Mouse (Mus musculus): ENCODE results near the gene Pltp. TPM values are rescaled to one million over a fixed set of nuclear protein-coding genes. Genes with fewer than 3 reads are reported as not detected.
"Not testable (repeated sequence)": the region's sequence is repeated elsewhere in the genome, so short reads cannot be mapped to it uniquely, and the experiment has no call there.

Gene Pltp
- polyA plus RNA-seq, 1 experiment from 2014 or later: 27.4 TPM

DNA sequence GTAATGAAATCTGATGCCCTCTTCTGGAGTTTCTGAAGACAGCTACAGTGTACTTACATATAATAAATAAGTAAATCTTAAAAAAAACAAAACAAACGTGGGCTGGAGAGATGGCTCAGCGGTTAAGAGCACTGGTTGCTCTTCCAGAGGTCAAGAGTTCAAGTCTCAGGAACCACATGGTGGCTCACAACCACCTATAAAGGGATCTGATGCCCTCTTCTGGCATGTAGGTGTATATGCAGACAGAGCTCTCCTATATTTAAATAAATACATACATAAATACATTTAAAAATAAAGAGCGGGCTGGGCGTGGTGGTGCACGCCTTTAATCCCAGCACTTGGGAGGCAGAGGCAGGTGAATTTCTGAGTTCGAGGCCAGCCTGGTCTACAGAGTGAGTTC, 59.0 kb downstream of the Pltp start:
- Histone ChIP-seq H3K36me3 (ENCODE audit: control insufficient read depth, insufficient read depth) (peaks cover 32% of the 10 kb centered on the region), H3K4me1 (ENCODE audit: control insufficient read depth, low read depth, low read length) (peaks cover 12% of the 10 kb centered on the region)
- not testable (repeated sequence) for H3K27ac ChIP-seq (ENCODE audit: low read length); H3K9me3 ChIP-seq (replicated peaks; ENCODE audit: control insufficient read depth, low read length); H3K4me3 ChIP-seq (ENCODE audit: low read depth, low read length); H3K27me3 ChIP-seq (ENCODE audit: control insufficient read depth, insufficient read depth, low read depth, low read length); H3K4me2 ChIP-seq (ENCODE audit: low read depth, low read length); H3K9ac ChIP-seq (ENCODE audit: low read depth, low read length); ATAC-seq (ENCODE audit: low read depth)
- 56% methylated on average over 6 of the region's 6 CpGs for WGBS (ENCODE audit: insufficient replicate concordance)

GRCm38 (mm10) chr2:164795868-164796267, 61.6 kb downstream of the Pltp start:
- no peaks in the 10 kb centered on the region for H3K9me3 ChIP-seq (replicated peaks; ENCODE audit: control insufficient read depth, low read length)
- peaks cover 37% of the 10 kb centered on the region for H3K36me3 ChIP-seq (ENCODE audit: control insufficient read depth, insufficient read depth)
- no peak overlapping the region for H3K27ac ChIP-seq (ENCODE audit: low read length)
- no peak overlapping the region for H3K9ac ChIP-seq (ENCODE audit: low read depth, low read length)
- WGBS (ENCODE audit: insufficient replicate concordance): 73% methylated on average over 4 of the region's 4 CpGs
- peaks cover 2% of the 10 kb centered on the region for H3K4me1 ChIP-seq (ENCODE audit: control insufficient read depth, low read depth, low read length)
- no peak for ATAC-seq (ENCODE audit: low read depth)
- H3K27me3 ChIP-seq (ENCODE audit: control insufficient read depth, insufficient read depth, low read depth, low read length): no peaks in the 10 kb centered on the region
- H3K4me2 ChIP-seq (ENCODE audit: low read depth, low read length): no peak overlapping the region
- H3K4me3 ChIP-seq (ENCODE audit: low read depth, low read length): no peak overlapping the region

DNA sequence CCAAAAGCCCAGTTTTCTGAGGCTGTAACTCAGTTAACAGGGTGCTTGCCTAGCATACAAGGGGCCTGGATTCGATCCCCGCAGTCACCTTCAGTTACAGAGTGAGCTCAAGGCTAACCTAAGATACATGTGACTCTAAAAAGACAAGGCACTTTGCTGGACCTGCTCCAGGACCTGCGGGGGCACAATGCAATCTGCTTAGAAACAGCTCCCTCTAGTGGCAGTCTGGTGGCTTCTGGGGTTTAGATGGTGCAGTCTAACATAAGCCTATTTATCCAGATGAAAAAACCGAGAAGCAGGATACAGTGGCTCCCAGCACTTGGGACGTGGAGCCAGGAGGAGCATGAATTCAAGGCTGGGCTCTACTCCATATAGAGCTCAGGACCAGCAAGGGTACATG, 63.2 kb downstream of the Pltp start:
- 26% methylated on average over 5 of the region's 5 CpGs for WGBS (ENCODE audit: insufficient replicate concordance)
- Histone ChIP-seq H3K9ac (ENCODE audit: low read depth, low read length) (no peak overlapping the region), H3K9me3 (replicated peaks; ENCODE audit: control insufficient read depth, low read length) (no peaks in the 10 kb centered on the region), H3K4me2 (ENCODE audit: low read depth, low read length) (no peak overlapping the region), H3K36me3 (ENCODE audit: control insufficient read depth, insufficient read depth) (peaks cover 38% of the 10 kb centered on the region), H3K4me1 (ENCODE audit: control insufficient read depth, low read depth, low read length) (peaks cover 5% of the 10 kb centered on the region), H3K27me3 (ENCODE audit: control insufficient read depth, insufficient read depth, low read depth, low read length) (no peaks in the 10 kb centered on the region), H3K4me3 (ENCODE audit: low read depth, low read length) (no peak overlapping the region), H3K27ac (ENCODE audit: low read length) (no peak overlapping the region)
- peak; percentile 74 for ATAC-seq (ENCODE audit: low read depth)

DNA sequence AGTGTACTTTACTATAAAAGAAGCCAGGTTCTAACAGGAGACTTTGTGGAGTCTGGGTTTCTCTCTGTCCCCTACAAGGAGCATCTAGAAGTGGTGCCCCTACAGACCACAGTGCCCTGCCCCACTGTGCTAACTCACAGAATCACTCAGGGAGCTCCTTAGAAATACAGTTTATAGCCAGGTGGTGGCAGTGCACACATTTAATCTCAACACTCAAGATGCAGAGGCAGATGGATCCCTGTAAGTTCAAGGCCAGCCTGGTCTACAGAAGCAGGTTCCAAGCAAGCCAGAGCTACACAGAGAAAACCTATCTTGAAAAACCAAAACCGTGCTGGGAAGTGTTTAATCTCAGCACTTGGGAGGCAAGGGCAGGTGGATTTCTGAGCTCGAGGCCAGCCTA, 63.7 kb downstream of the Pltp start:
- Histone ChIP-seq H3K4me2 (ENCODE audit: low read depth, low read length) (no peak overlapping the region), H3K27ac (ENCODE audit: low read length) (no peak overlapping the region), H3K4me1 (ENCODE audit: control insufficient read depth, low read depth, low read length) (peaks cover 8% of the 10 kb centered on the region), H3K4me3 (ENCODE audit: low read depth, low read length) (no peak overlapping the region), H3K9ac (ENCODE audit: low read depth, low read length) (no peak overlapping the region), H3K9me3 (replicated peaks; ENCODE audit: control insufficient read depth, low read length) (no peaks in the 10 kb centered on the region), H3K27me3 (ENCODE audit: control insufficient read depth, insufficient read depth, low read depth, low read length) (no peaks in the 10 kb centered on the region), H3K36me3 (ENCODE audit: control insufficient read depth, insufficient read depth) (peaks cover 34% of the 10 kb centered on the region)
- whole genome bisulfite sequencing (ENCODE audit: insufficient replicate concordance): 78% methylated on average over 2 of the region's 2 CpGs
- ATAC-seq (ENCODE audit: low read depth): no peak

DNA sequence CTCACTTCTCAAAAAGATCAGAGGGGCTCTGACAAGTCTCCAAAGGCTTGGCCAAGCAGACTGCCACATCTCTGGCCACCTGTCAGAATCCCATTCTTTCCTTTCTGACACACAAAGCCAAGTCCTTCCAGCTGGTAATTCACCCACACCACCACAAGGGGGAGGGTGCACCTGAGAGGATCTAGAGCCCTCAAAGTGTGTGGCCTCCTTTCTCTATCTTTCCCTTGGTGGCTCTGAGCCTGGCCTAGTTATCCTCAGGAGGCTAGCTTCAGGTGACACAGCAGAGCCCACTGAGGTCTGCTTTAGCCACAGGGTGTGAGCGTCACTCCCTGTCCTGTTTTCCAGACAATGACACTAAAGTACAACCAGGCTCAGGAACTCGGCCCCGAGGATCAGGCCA, 64.3 kb downstream of the Pltp start:
- Histone ChIP-seq H3K36me3 (ENCODE audit: control insufficient read depth, insufficient read depth) (peaks cover 34% of the 10 kb centered on the region), H3K27ac (ENCODE audit: low read length) (no peak overlapping the region), H3K4me1 (ENCODE audit: control insufficient read depth, low read depth, low read length) (peaks cover 14% of the 10 kb centered on the region), H3K27me3 (ENCODE audit: control insufficient read depth, insufficient read depth, low read depth, low read length) (no peaks in the 10 kb centered on the region), H3K9me3 (replicated peaks; ENCODE audit: control insufficient read depth, low read length) (no peaks in the 10 kb centered on the region), H3K9ac (ENCODE audit: low read depth, low read length) (no peak overlapping the region), H3K4me3 (ENCODE audit: low read depth, low read length) (no peak overlapping the region), H3K4me2 (ENCODE audit: low read depth, low read length) (no peak overlapping the region)
- ATAC-seq (ENCODE audit: low read depth): peak; percentile 35; the same call in 1 of the 2 replicates
- WGBS (ENCODE audit: insufficient replicate concordance): 85% methylated on average over 3 of the region's 3 CpGs

GRCm38 (mm10) chr2:164792400-164793190, 64.9 kb downstream of the Pltp start:
- Histone ChIP-seq H3K9ac (ENCODE audit: low read depth, low read length) (no peak overlapping the region), H3K27ac (ENCODE audit: low read length) (no peak overlapping the region; the same call in 1 of the 2 replicates), H3K27me3 (ENCODE audit: control insufficient read depth, insufficient read depth, low read depth, low read length) (no peaks in the 10 kb centered on the region), H3K9me3 (replicated peaks; ENCODE audit: control insufficient read depth, low read length) (no peaks in the 10 kb centered on the region), H3K36me3 (ENCODE audit: control insufficient read depth, insufficient read depth) (peaks cover 30% of the 10 kb centered on the region), H3K4me2 (ENCODE audit: low read depth, low read length) (no peak overlapping the region), H3K4me3 (ENCODE audit: low read depth, low read length) (no peak overlapping the region), H3K4me1 (ENCODE audit: control insufficient read depth, low read depth, low read length) (peaks cover 19% of the 10 kb centered on the region)
- WGBS (ENCODE audit: insufficient replicate concordance): 87% methylated on average over 12 of the region's 12 CpGs
- ATAC-seq (ENCODE audit: low read depth): no peak

DNA sequence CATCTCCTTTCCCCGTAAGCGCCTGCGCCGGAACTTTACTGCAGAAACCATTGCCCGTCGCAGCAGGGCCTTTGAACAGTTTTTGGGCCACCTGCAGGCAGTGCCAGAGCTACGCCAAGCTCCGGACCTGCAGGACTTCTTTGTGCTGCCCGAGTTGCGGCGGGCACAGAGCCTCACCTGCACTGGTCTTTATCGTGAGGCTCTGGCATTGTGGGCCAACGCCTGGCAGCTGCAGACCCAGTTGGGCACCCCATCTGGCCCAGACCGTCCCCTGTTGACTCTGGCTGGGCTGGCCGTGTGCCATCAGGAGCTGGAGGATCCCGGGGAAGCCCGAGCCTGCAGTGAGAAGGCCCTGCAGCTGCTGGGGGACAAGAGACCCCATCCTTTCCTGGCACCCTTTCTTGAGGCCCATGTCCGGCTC, 65.7 kb downstream of the Pltp start:
- no peak for ATAC-seq (ENCODE audit: low read depth)

GRCm38 (mm10) chr2:164790451-164790850, 67.1 kb downstream of the Pltp start:
- no peak overlapping the region for H3K4me2 ChIP-seq (ENCODE audit: low read depth, low read length)
- H3K36me3 ChIP-seq (ENCODE audit: control insufficient read depth, insufficient read depth): peaks cover 23% of the 10 kb centered on the region
- H3K27me3 ChIP-seq (ENCODE audit: control insufficient read depth, insufficient read depth, low read depth, low read length): no peaks in the 10 kb centered on the region
- WGBS (ENCODE audit: insufficient replicate concordance): 78% methylated on average over 4 of the region's 4 CpGs
- no peak for ATAC-seq (ENCODE audit: low read depth)
- peaks cover 28% of the 10 kb centered on the region for H3K4me1 ChIP-seq (ENCODE audit: control insufficient read depth, low read depth, low read length)
- no peak overlapping the region for H3K4me3 ChIP-seq (ENCODE audit: low read depth, low read length)
- no peak overlapping the region for H3K9ac ChIP-seq (ENCODE audit: low read depth, low read length)
- no peaks in the 10 kb centered on the region for H3K9me3 ChIP-seq (replicated peaks; ENCODE audit: control insufficient read depth, low read length)
- no peak overlapping the region for H3K27ac ChIP-seq (ENCODE audit: low read length)

More for the DNA sequence above, 65.7 kb downstream of the Pltp start:
- Histone ChIP-seq H3K9ac (ENCODE audit: low read depth, low read length) (no peak overlapping the region), H3K27me3 (ENCODE audit: control insufficient read depth, insufficient read depth, low read depth, low read length) (no peaks in the 10 kb centered on the region), H3K36me3 (ENCODE audit: control insufficient read depth, insufficient read depth) (peaks cover 27% of the 10 kb centered on the region), H3K4me2 (ENCODE audit: low read depth, low read length) (no peak overlapping the region), H3K4me3 (ENCODE audit: low read depth, low read length) (no peak overlapping the region), H3K9me3 (replicated peaks; ENCODE audit: control insufficient read depth, low read length) (no peaks in the 10 kb centered on the region), H3K4me1 (ENCODE audit: control insufficient read depth, low read depth, low read length) (peaks cover 19% of the 10 kb centered on the region), H3K27ac (ENCODE audit: low read length) (no peak overlapping the region; the same call in 1 of the 2 replicates)
- WGBS (ENCODE audit: insufficient replicate concordance): 89% methylated on average over 18 of the region's 18 CpGs
